ENCODE assay signal across 27 mouse cellular contexts in genomic region chr5:115027109-115027508, GRCm38 (mm10). TPM values are rescaled to one million over a fixed set of nuclear protein-coding genes. Genes with fewer than 3 reads are reported as not detected.
DNase-seq lines count a peak whose midpoint lies in the region; ATAC-seq and TF ChIP-seq lines count a peak whose summit lies in the region.
"Had no signal": no experiment of that assay in that cellular context is flagged by ENCODE, and none has a peak within 500 bp of the region (broad histone marks: within the 10 kb centered on the region; RNA-seq: fewer than 3 reads in every experiment).

No protein-coding gene starts in this region.

- no peaks in the 10 kb centered on the region for H3K27me3 ChIP-seq in heart, embryonic 13.5 days (replicated peaks)
- H3K27me3 ChIP-seq in heart, embryonic 11.5 days (ENCODE audit: control insufficient read depth, insufficient read depth, low read length): no peaks in the 10 kb centered on the region
- no peaks in the 10 kb centered on the region for H3K27me3 ChIP-seq in kidney, postnatal 0 days (ENCODE audit: insufficient read depth, low read length)
- H3K27me3 ChIP-seq: forebrain, embryonic 13.5 days; kidney, embryonic 15.5 days; liver, embryonic 15.5 days; lung, embryonic 15.5 days; stomach, embryonic 15.5 days had no signal

- H3K27ac ChIP-seq in heart, embryonic 13.5 days (replicated peaks): 0 out of 2 replicates have a peak overlapping the region, but pooled peaks have one; percentile 21
- no peak overlapping the region for H3K27ac ChIP-seq in heart, embryonic 11.5 days (ENCODE audit: low read depth, low read length)
- 0 out of 2 replicates have a peak overlapping the region, but pooled peaks have one; percentile 19 for H3K27ac ChIP-seq in kidney, postnatal 0 days
- H3K27ac ChIP-seq: forebrain, embryonic 13.5 days; hindbrain, embryonic 14.5 days; kidney, embryonic 15.5 days; liver, embryonic 15.5 days; lung, embryonic 15.5 days; stomach, embryonic 15.5 days had no signal

- no peak overlapping the region for H3K4me2 ChIP-seq in heart, embryonic 13.5 days
- H3K4me2 ChIP-seq in heart, embryonic 11.5 days: no peak overlapping the region; the same call in 1 of the 2 replicates
- H3K4me2 ChIP-seq in kidney, postnatal 0 days (ENCODE audit: low read length): no peak overlapping the region
- H3K4me2 ChIP-seq: forebrain, embryonic 13.5 days; hindbrain, embryonic 14.5 days; kidney, embryonic 15.5 days; liver, embryonic 15.5 days; lung, embryonic 15.5 days; midbrain, embryonic 11.5 days; stomach, embryonic 15.5 days had no signal

- no peak overlapping the region for H3K4me3 ChIP-seq in heart, embryonic 13.5 days
- no peak overlapping the region for H3K4me3 ChIP-seq in heart, embryonic 11.5 days (ENCODE audit: low read depth, low read length)
- H3K4me3 ChIP-seq in kidney, postnatal 0 days (replicated peaks; ENCODE audit: low read depth, low read length): no peak overlapping the region
- H3K4me3 ChIP-seq: forebrain, embryonic 13.5 days; kidney, embryonic 15.5 days; liver, embryonic 15.5 days; lung, embryonic 15.5 days; stomach, embryonic 15.5 days had no signal

- no peaks in the 10 kb centered on the region for H3K9me3 ChIP-seq in heart, embryonic 13.5 days
- no peaks in the 10 kb centered on the region for H3K9me3 ChIP-seq in heart, embryonic 11.5 days (replicated peaks; ENCODE audit: control insufficient read depth, low read length)
- H3K9me3 ChIP-seq in kidney, postnatal 0 days (replicated peaks; ENCODE audit: low read length): no peaks in the 10 kb centered on the region
- H3K9me3 ChIP-seq: forebrain, embryonic 13.5 days; kidney, embryonic 15.5 days; liver, embryonic 15.5 days; lung, embryonic 15.5 days; stomach, embryonic 15.5 days had no signal

- no peak for TF ChIP-seq CTCF in kidney, postnatal 0 days (IDR thresholded peaks at IDR 0.05; ENCODE audit: low read depth)

- no peak overlapping the region for H3K9ac ChIP-seq in heart, embryonic 13.5 days
- no peak overlapping the region for H3K9ac ChIP-seq in heart, embryonic 11.5 days (ENCODE audit: low read depth, low read length)
- no peak overlapping the region for H3K9ac ChIP-seq in kidney, postnatal 0 days (ENCODE audit: low read depth, low read length)
- H3K9ac ChIP-seq: forebrain, embryonic 13.5 days; hindbrain, embryonic 14.5 days; kidney, embryonic 15.5 days; liver, embryonic 15.5 days; lung, embryonic 15.5 days; stomach, embryonic 15.5 days had no signal

- ATAC-seq in heart, embryonic 13.5 days (ENCODE audit: extremely low read depth, insufficient number of reproducible peaks, low FRiP score, low TSS enrichment): no peak
- ATAC-seq in heart, embryonic 11.5 days (replicated peaks; ENCODE audit: insufficient number of reproducible peaks, low FRiP score, low TSS enrichment): no peak
- ATAC-seq in kidney, postnatal 0 days (replicated peaks; ENCODE audit: low FRiP score, low read depth): no peak
- ATAC-seq: activated CD4-positive, CD25-positive, alpha-beta regulatory T cell, adult 4 months; forebrain, embryonic 13.5 days; intestine, postnatal 0 days; midbrain, embryonic 16.5 days had no signal

- DNase-seq in kidney, postnatal 0 days (ENCODE audit: low spot score): no peak
- DNase-seq in kidney, adult 8-10 months: no peak
- peak; percentile 45 for DNase-seq in lung, postnatal 36 days
- DNase-seq in lung, postnatal 10 days: no peak
- DNase-seq: adrenal gland, adult 8-10 months; B cell, adult 2 months; cerebellum, adult 11 months; cerebellum, adult 9-10 months; cerebellum, postnatal 36 days; gastrocnemius, postnatal 14 days; kidney, postnatal 4 days; left cerebral cortex, postnatal 4 days; right cerebral cortex, postnatal 25 days had no signal

- H3K36me3 ChIP-seq in heart, embryonic 13.5 days: 0 out of 2 replicates have a peak, but pooled peaks cover 3% of the 10 kb centered on the region
- no peaks in the 10 kb centered on the region for H3K36me3 ChIP-seq in heart, embryonic 11.5 days (ENCODE audit: control insufficient read depth, insufficient read depth, low read length)
- no peaks in the 10 kb centered on the region for H3K36me3 ChIP-seq in kidney, postnatal 0 days (ENCODE audit: insufficient read depth, low read length)
- H3K36me3 ChIP-seq: kidney, embryonic 15.5 days; lung, embryonic 15.5 days; stomach, embryonic 15.5 days had no signal

- H3K4me1 ChIP-seq in heart, embryonic 13.5 days: peaks cover 70% of the 10 kb centered on the region
- H3K4me1 ChIP-seq in heart, embryonic 11.5 days (ENCODE audit: control insufficient read depth, insufficient read depth, low read length): peaks cover 36% of the 10 kb centered on the region
- no peaks in the 10 kb centered on the region; the same call in 1 of the 2 replicates for H3K4me1 ChIP-seq in kidney, postnatal 0 days (replicated peaks; ENCODE audit: insufficient read depth, low read length)
- H3K4me1 ChIP-seq: stomach, embryonic 15.5 days had no signal

- WGBS in heart, embryonic 13.5 days: 41% methylated on average over 3 of the region's 3 CpGs
- 53% methylated on average over 3 of the region's 3 CpGs for WGBS in heart, embryonic 11.5 days (ENCODE audit: insufficient replicate concordance)
- 80% methylated on average over 3 of the region's 3 CpGs for WGBS in kidney, postnatal 0 days

RNA-seq across cellular contexts. Expression of gene Sppl3, which starts 16.2 kb away (rescaled TPM):
- 6.5 and 6.9 TPM in 2 replicates for polyA plus RNA-seq in heart, embryonic 13.5 days (2015; fragmentation: Nextera tagmentation; extraction: Ambion mirVana)
- 15.5 and 18.6 TPM in 2 replicates for polyA plus RNA-seq in heart, embryonic 11.5 days (2014; fragmentation: Nextera tagmentation; extraction: Ambion mirVana)
- polyA plus RNA-seq in kidney, postnatal 0 days (2015; fragmentation: Nextera tagmentation; extraction: Ambion mirVana): 19.0 and 39.4 TPM in 2 replicates

RNA-seq across cellular contexts. Expression of gene Hnf1a, which starts 56.2 kb away (rescaled TPM):
- 0.13 and 0.17 TPM in 2 replicates for polyA plus RNA-seq in heart, embryonic 13.5 days (2015; fragmentation: Nextera tagmentation; extraction: Ambion mirVana)
- not detected in 2 replicates for polyA plus RNA-seq in heart, embryonic 11.5 days (2014; fragmentation: Nextera tagmentation; extraction: Ambion mirVana)
- 10.8 and 12.5 TPM in 2 replicates for polyA plus RNA-seq in kidney, postnatal 0 days (2015; fragmentation: Nextera tagmentation; extraction: Ambion mirVana)
- polyA plus RNA-seq: embryonic facial prominence, embryonic 11.5 days; hindbrain, embryonic 14.5 days; midbrain, embryonic 11.5 days; neural tube, embryonic 11.5 days had no signal

Comparison
In these comparisons a context has a peak if more than half of its experiments do, and no peak if none do; other contexts are left out.
1. RNA of gene Hnf1a, which starts 56.2 kb away (polyA plus RNA-seq): 10.8 to 12.5 TPM in kidney, postnatal 0 days; 0.13 to 0.17 TPM in heart, embryonic 13.5 days and not detected in heart, embryonic 11.5 days; every median in the first group is over 10 times any median in the second.